Mouse (Mus musculus) bone marrow macrophage, adult 2 months (primary cell): ENCODE results near the gene Pck1.

ENCODE experiments used
- CTCF ChIP-seq: IDR thresholded peaks from 2 replicates; pipeline ENCODE4 v1.5.1; 2012; ENCODE audit warnings: low read depth, mild to moderate bottlenecking, low read length, moderate library complexity
- POLR2A ChIP-seq: IDR thresholded peaks from 2 replicates; pipeline ENCODE4 v1.6.1; 2012; ENCODE audit warnings: mild to moderate bottlenecking, low read depth, low read length, borderline replicate concordance

DNA sequence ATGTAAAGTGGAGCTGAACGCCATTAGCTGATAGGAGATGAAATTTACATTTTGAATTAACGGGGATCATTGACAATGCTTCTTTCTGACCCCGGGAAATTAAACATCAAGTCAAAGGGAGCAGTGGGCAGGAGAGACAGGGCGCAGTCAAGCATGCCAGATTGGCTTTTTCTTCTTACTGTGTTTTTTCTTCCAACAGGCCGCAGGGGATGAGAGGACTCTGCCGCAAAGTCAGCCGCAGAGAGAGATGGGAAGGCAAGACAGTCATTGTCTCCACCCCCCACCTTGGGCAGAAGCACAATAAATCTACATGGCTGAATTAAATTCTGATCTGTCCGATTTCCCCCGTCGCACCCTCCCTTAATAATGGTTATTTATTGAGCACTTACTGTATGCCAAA, 12.5 kb downstream of the Pck1 start:
- no peak for TF ChIP-seq POLR2A
- no peak for TF ChIP-seq CTCF
